Mouse (Mus musculus): ENCODE results near the gene Snrpd3.
A peak's percentile ranks its signal among the peaks of the same experiment; 100 is the strongest.
"Not testable (repeated sequence)": the region's sequence is repeated elsewhere in the genome, so short reads cannot be mapped to it uniquely, and the experiment has no call there.

Gene Snrpd3

GRCm38 (mm10) chr10:75501641-75502040 lies 15.7 kb upstream of the Snrpd3 start:
- DNase-seq (ENCODE audit: low read depth, low spot score) = no peak

- no peak for DNase-seq (ENCODE audit: low read depth, low spot score)
These were observed 13.7 kb upstream of the Snrpd3 start for GRCm38 (mm10) chr10:75503692-75504091.

DNA sequence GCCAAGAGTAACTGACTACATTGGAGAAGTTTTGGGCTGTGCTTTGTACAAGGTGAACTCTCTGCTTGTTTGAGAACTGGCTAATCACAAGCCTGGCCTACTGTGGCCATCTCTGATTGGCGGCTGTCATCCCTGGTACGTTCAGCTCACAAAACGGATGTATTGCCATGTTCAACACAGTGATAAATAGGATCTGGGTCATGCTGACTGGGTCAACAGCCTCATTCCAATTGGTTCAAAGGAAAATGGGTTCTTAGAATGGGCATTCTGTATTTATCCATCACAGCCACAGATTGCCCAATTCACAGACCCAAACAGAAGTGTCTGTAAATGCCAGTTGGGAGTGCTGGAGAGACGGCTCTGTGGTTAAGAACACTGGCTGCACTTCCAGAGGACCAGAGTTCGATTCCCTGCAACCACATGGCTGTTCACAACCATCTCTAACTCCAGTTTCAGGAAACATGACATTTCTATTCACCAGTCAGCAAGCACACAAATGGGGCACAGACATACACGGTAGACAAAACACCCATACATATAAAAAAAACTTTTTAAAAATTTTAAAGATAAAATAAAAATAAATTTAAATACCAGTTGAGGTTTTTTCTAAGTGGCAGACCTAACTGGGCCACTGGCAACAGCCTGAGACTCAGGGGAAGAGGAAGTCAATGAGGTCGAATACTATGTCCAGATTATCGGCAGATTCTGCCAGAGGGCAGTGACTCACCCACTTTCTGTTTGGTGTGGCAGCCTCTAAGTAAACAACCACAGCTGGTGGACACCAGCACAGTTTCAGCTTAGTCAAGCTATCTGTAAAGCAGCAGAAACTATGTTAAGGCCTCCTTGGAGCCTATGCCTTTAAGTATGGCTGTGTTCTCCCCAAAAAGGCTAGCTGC lies 12.9 kb upstream of the Snrpd3 start:
- no peak for DNase-seq (ENCODE audit: low read depth, low spot score)

- DNase-seq (ENCODE audit: low read depth, low spot score) = no peak
These were observed 12.2 kb upstream of the Snrpd3 start for GRCm38 (mm10) chr10:75505130-75505495.

GRCm38 (mm10) chr10:75505928-75506327 lies 11.4 kb upstream of the Snrpd3 start:
- not testable (repeated sequence) for DNase-seq (ENCODE audit: low read depth, low spot score)

DNA sequence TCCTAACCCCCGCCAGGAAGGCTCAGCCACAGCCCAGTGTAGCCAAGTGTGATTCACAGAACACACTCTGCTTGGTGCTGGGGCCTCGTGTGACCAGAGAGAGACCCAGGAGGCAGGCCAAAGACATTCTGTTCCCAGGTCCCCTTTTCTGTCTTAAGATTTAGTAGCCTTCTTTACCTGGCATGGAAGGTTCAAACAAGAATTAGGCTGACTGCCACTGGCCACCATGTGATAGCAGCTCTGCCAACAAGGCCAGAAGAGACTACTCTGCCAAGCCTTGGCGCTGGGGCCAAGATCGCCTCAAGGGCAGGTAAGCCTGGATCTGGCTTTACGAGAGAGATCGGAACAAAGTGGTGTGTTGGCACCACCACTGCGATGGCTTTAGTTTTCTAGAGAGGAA lies 6.9 kb upstream of the Snrpd3 start:
- DNase-seq (ENCODE audit: low read depth, low spot score) = no peak

GRCm38 (mm10) chr10:75511060-75511459 lies 6.3 kb upstream of the Snrpd3 start:
- no peak for DNase-seq (ENCODE audit: low read depth, low spot score)

- no peak for DNase-seq (ENCODE audit: low read depth, low spot score)
These were observed 5.5 kb upstream of the Snrpd3 start for GRCm38 (mm10) chr10:75511897-75512296.

DNA sequence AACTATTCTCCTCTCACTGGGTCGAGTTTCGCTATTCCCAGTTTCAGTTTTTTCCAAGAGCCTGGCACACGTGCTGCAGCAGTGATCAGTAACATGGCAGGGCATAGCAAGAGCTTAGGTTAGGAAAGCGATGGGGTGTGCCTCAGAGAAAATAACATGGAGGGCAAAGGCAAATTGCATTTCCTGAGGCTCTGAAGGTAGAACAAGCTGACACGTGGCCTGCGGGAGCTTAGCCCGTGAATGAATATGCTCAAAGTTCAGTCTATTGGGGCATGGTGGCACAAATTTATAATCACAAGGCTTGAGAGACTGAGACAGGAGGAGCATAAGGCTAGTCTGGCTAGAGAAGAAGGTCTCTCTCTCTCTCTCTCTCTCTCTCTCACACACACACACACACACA lies 4.6 kb upstream of the Snrpd3 start:
- no peak for DNase-seq (ENCODE audit: low read depth, low spot score)

GRCm38 (mm10) chr10:75513306-75514067 lies 3.9 kb upstream of the Snrpd3 start:
- no peak for DNase-seq (ENCODE audit: low read depth, low spot score)

DNA sequence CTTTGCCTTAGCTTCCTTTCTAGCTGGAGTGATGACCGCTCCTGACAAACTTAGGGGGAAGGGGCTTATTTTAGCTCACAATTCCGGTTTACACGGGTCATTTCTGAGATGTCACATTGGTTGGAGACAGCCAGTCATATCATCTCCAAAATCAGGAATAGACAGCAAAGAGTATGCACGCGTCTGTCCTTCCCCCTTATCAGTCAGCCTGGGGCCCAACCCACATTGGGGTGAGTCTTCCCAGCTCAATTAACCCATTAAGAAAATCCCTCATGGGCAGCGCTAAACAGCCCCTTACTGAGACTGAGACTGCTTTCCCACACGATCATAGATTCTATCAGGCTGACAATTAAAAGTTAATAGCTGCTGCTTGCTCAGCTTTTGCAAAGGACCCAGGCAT lies 3.0 kb upstream of the Snrpd3 start:
- no peak for DNase-seq (ENCODE audit: low read depth, low spot score)

- no peak for DNase-seq (ENCODE audit: low read depth, low spot score)
These were observed 1.9 kb upstream of the Snrpd3 start for GRCm38 (mm10) chr10:75515216-75516037.

DNA sequence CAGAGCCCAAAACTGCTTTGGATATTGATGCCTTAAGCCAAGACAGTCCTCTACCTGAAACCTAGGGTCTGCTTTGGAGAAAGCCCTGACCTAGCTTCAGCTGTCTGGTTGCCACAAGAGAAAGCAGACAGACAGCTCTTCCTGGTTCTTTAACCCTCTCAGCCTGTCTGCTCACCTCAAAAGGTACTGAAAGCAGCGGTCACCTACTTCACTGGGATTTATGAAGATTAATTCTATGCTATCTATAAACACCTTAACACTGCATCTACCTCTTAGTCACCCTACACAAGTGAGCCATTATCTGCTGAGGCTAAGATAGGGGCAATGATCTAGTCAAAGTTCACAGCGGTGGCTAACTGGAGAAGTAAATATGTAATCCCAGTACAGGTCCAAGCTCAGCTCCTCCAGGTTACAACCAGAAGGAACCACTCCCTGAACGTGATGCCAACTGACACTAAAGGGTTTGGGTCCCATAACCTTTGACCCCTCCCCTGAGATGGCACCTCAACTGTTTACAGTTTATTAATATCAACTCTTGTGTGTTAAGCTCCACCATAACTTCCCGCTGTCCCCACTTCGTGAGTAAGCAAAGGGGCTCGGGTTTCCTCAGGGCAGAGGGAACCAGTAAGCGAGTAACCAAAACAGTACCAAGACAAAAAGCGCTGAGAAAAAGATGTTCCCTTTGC lies 1.2 kb upstream of the Snrpd3 start:
- DNase-seq (ENCODE audit: low read depth, low spot score) = no peak

DNA sequence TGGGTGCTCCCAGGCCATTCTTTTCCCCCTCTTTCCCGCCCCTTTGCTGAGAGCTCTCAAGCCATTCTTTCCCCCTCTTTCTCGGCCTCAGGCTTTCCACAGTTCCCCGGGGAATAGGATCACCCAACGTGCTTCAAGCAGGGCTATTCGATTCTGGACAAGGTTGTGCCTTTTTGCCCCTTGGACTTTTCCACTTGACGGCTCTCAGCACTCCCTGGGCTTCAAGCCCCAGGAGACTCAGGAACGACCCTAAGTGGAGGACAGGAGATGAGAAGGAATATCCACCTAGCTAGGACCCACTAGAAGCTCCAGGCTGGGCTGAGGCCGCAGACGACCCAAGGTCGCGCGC lies 653 bp upstream of the Snrpd3 start:
- DNase-seq (ENCODE audit: low read depth, low spot score) = no peak

DNA sequence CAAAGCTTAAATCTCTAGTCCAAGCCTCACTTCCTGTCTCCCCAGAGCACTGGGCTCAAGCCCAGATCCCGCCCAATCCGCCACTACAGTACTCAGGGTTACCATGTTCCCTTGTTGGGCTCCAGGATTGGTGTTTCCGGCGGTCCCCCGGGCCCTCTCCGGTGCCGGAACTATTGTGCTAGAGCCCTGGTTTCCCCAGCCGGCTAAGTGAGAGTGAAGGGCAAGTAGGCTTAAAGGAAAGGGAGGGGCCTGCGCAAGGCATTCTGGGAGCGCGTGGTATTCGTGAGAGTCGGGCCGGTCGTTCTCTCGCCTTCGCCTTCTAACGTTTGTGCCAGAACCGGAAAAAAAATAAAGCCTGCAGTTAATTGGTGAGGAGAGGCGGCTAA lies 400 bp downstream of the Snrpd3 start, which contains the start of gene Gucd1:
Gene Gucd1, minus strand, starts transcription at position 215 of the 386 bp plus-strand sequence.
- peak; percentile 97 for DNase-seq (ENCODE audit: low read depth, low spot score)

- no peak for DNase-seq (ENCODE audit: low read depth, low spot score)
These were observed 3.2 kb downstream of the Snrpd3 start for GRCm38 (mm10) chr10:75520581-75520980.

DNA sequence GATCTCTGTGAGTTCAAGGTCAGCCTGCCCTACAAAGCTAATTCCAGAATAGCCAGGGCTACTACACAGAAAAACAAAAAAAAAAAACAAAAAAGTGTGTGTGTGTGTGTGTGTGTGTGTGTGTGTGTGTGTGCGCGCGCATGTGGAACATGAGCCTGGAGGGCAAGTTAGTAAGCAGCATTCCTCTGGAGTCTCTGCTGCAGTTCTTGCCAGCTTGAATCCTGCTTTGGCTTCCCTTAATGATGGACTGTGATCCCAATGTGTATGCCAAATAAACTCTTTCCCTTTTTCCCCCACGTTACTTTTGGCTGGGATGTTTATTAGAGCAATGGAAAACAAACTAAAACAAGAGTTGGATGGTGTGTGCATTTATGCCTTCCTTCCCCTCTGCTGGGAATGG lies 4.3 kb downstream of the Snrpd3 start:
- no peak for DNase-seq (ENCODE audit: low read depth, low spot score)

- not testable (repeated sequence) for DNase-seq (ENCODE audit: low read depth, low spot score)
These were observed 8.1 kb downstream of the Snrpd3 start for GRCm38 (mm10) chr10:75525450-75525849.

GRCm38 (mm10) chr10:75530322-75530721 lies 13.0 kb downstream of the Snrpd3 start:
- no peak for DNase-seq (ENCODE audit: low read depth, low spot score)

DNA sequence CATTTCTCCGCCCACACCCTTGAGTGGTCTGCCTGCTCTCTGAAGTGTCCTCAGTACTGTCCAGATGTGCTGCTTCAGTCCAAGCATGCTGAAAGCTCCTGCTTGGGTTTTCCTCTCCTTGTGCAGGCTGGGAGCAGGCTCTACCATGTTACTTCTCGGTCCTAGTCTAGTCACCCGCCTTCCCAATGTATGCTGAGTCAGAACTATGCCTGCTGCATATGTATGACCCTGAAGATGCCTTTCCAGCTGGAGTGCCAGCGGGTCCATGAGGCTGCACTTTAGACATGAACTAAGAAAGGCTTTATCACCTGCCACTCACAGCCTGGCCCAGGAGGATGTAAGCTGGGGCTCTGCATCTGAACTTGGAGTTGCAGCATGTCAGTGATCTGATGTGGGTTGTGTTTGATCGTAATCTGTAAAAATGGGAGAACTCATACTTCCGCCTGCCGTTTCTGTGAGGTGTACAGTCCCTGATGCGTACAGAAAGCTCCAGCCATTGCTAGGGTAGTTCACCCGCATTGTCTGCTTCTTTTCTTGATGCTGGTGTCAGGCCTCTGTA lies 14.3 kb downstream of the Snrpd3 start:
- no peak for DNase-seq (ENCODE audit: low read depth, low spot score)

GRCm38 (mm10) chr10:75534216-75534615 lies 16.9 kb downstream of the Snrpd3 start:
- no peak for DNase-seq (ENCODE audit: low read depth, low spot score)
